Mouse (Mus musculus): ENCODE measurements around the gene Akap17b.
"Not testable (repeated sequence)": the region's sequence is repeated elsewhere in the genome, so short reads cannot be mapped to it uniquely, and the experiment has no call there.

Gene Akap17b

GRCm38 (mm10) chrX:36644657-36645551, at the start of gene Akap17b:
Gene Akap17b, minus strand, starts transcription at chrX:36645395.
- peak; percentile 28 for DNase-seq (ENCODE audit: extremely low spot score, low read depth, low spot score)

GRCm38 (mm10) chrX:36691365-36691764, 46.2 kb upstream of the Akap17b start:
- no peak for DNase-seq (ENCODE audit: extremely low spot score, low read depth, low spot score)

- no peak for DNase-seq (ENCODE audit: extremely low spot score, low read depth, low spot score)
Observed at GRCm38 (mm10) chrX:36689655-36690054, 44.5 kb upstream of the Akap17b start.

GRCm38 (mm10) chrX:36676836-36677235, 31.6 kb upstream of the Akap17b start:
- no peak for DNase-seq (ENCODE audit: extremely low spot score, low read depth, low spot score)

GRCm38 (mm10) chrX:36672708-36673107, 27.5 kb upstream of the Akap17b start:
- DNase-seq (ENCODE audit: extremely low spot score, low read depth, low spot score): no peak

- no peak for DNase-seq (ENCODE audit: extremely low spot score, low read depth, low spot score)
Observed at GRCm38 (mm10) chrX:36640046-36640445, 5.1 kb downstream of the Akap17b start.

GRCm38 (mm10) chrX:36630771-36631170, 14.4 kb downstream of the Akap17b start:
- no peak for DNase-seq (ENCODE audit: extremely low spot score, low read depth, low spot score)

- DNase-seq (ENCODE audit: extremely low spot score, low read depth, low spot score): no peak
Observed at GRCm38 (mm10) chrX:36628102-36628501, 17.1 kb downstream of the Akap17b start.

GRCm38 (mm10) chrX:36609117-36609516, 36.1 kb downstream of the Akap17b start:
- no peak for DNase-seq (ENCODE audit: extremely low spot score, low read depth, low spot score)

- DNase-seq (ENCODE audit: extremely low spot score, low read depth, low spot score): no peak
Observed at GRCm38 (mm10) chrX:36604040-36604439, 41.2 kb downstream of the Akap17b start.

GRCm38 (mm10) chrX:36602926-36603325, 42.3 kb downstream of the Akap17b start:
- DNase-seq (ENCODE audit: extremely low spot score, low read depth, low spot score): no peak

- DNase-seq (ENCODE audit: extremely low spot score, low read depth, low spot score): no peak
Observed at GRCm38 (mm10) chrX:36600066-36600465, 45.1 kb downstream of the Akap17b start.

- no peak for DNase-seq (ENCODE audit: extremely low spot score, low read depth, low spot score)
Observed at GRCm38 (mm10) chrX:36599656-36600055, 45.5 kb downstream of the Akap17b start.

GRCm38 (mm10) chrX:36598861-36599344, 46.3 kb downstream of the Akap17b start:
- no peak for DNase-seq (ENCODE audit: extremely low spot score, low read depth, low spot score)

- DNase-seq (ENCODE audit: extremely low spot score, low read depth, low spot score): no peak
Observed at GRCm38 (mm10) chrX:36598390-36598810, 46.8 kb downstream of the Akap17b start.

- no peak for DNase-seq (ENCODE audit: extremely low spot score, low read depth, low spot score)
Observed at GRCm38 (mm10) chrX:36597707-36598389, 47.3 kb downstream of the Akap17b start, which contains the start of gene Pgrmc1. Gene Pgrmc1, plus strand, starts transcription at chrX:36598206.

- not testable (repeated sequence) for DNase-seq (ENCODE audit: extremely low spot score, low read depth, low spot score)
Observed at GRCm38 (mm10) chrX:36596483-36597120, 48.6 kb downstream of the Akap17b start.

- DNase-seq (ENCODE audit: extremely low spot score, low read depth, low spot score): no peak
Observed at GRCm38 (mm10) chrX:36595247-36595646, 49.9 kb downstream of the Akap17b start.

- no peak for DNase-seq (ENCODE audit: extremely low spot score, low read depth, low spot score)
Observed at GRCm38 (mm10) chrX:36591539-36591938, 53.7 kb downstream of the Akap17b start.

GRCm38 (mm10) chrX:36591120-36591519, 54.1 kb downstream of the Akap17b start:
- DNase-seq (ENCODE audit: extremely low spot score, low read depth, low spot score): no peak

GRCm38 (mm10) chrX:36590266-36590665, 54.9 kb downstream of the Akap17b start:
- no peak for DNase-seq (ENCODE audit: extremely low spot score, low read depth, low spot score)

Measured in hindlimb bud, embryonic 11.5 days (tissue).